Mouse (Mus musculus) hindbrain, embryonic 12.5 days (tissue): ENCODE measurements around the gene Jmy. TPM values are rescaled to one million over a fixed set of nuclear protein-coding genes. Genes with fewer than 3 reads are reported as not detected.
A peak's percentile ranks its signal among the peaks of the same experiment; 100 is the strongest.
"Not testable (repeated sequence)": the region's sequence is repeated elsewhere in the genome, so short reads cannot be mapped to it uniquely, and the experiment has no call there.

Source experiments
- ATAC-seq: fragments of 200-750 bp; cut with Nextera tagmentation; 2 replicates; pipeline ENCODE4 v1.8.0; 2017; ENCODE audit warnings: moderate TSS enrichment; ENCODE audit not compliant: low FRiP score
- H3K27ac ChIP-seq: fragments of 300-500 bp; sonication (generic); 2 replicates; pipeline ENCODE4 v1.5.1; 2016; ENCODE audit warnings: mild to moderate bottlenecking
- H3K27me3 ChIP-seq: fragments of 300-500 bp; sonication (generic); 2 replicates; pipeline ENCODE4 v1.6.1; 2016; ENCODE audit warnings: mild to moderate bottlenecking
- H3K36me3 ChIP-seq: fragments of 300-500 bp; sonication (generic); 2 replicates; pipeline ENCODE4 v1.6.1; 2016; ENCODE audit warnings: mild to moderate bottlenecking
- H3K4me1 ChIP-seq: fragments of 300-500 bp; sonication (generic); 2 replicates; pipeline ENCODE4 v1.6.1; 2016
- H3K4me2 ChIP-seq: fragments of 300-500 bp; sonication (generic); replicated peaks from 2 replicates; pipeline ENCODE4 v1.6.1; 2016; ENCODE audit warnings: mild to moderate bottlenecking
- H3K4me3 ChIP-seq: fragments of 300-500 bp; sonication (generic); 2 replicates; pipeline ENCODE4 v1.5.1; 2016; ENCODE audit warnings: mild to moderate bottlenecking
- H3K9ac ChIP-seq: fragments of 300-500 bp; sonication (generic); 2 replicates; pipeline ENCODE4 v1.6.1; 2016; ENCODE audit warnings: mild to moderate bottlenecking, moderate library complexity
- H3K9me3 ChIP-seq: fragments of 300-500 bp; sonication (generic); replicated peaks from 2 replicates; pipeline ENCODE4 v1.6.1; 2016; ENCODE audit warnings: mild to moderate bottlenecking
- WGBS: fragments of 180-500 bp; shearing (Covaris S2); methylation state at CpG from one replicate; pipeline ENCODE4 v1.1.7; 2016; 5-methylcytosine and 5-hydroxymethylcytosine counted together
- polyA plus RNA-seq: library from polyadenylated mRNA; unstranded; fragments of >200 nt; fragmentation: Nextera tagmentation; extraction: Ambion mirVana; gene quantifications from 2 replicates; pipeline ENCODE4 v1.2.1, GENCODE M21; 2016

Gene Jmy
- polyA plus RNA-seq, result 10.6 TPM in 2 replicates

DNA sequence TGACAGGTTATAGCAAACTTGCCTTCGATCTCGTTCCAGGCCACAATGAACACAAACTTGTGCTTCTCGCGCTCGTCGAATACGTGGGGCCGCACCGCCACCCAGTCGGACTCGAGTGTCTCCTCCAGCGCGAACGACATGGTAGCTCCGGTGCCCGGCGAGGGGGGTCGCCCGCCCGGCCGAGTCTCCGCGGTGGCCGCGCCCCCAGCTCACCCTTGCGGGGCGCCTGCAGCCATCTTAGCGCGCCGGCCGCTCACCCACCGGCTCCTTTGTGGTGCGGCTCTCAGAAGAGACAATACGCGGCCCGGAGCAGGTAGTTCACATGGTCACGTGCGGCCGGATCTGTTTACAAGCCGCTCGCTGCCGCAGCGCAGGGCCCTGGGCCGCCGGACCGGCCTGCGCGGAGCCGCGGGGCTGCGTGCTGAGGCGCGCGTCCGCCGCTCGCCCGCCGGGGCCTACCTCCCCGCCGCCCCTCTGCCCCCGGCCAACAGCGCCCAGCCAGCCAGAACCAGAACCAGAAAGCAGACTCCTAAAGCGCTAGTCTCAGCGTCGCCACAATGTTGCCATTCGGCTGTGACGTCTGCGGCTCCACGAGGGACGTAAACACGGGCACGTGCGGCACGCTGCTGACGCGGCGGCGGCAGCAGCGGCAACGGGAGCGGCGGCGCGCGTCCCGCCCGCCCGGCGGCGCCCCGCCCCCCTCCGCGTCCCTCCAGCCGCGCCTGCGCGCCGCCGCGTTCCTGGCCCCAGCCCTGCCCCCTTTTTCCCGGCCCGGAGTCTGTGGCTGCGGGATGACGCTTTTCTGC is at the start of gene Jmy:
Gene Jmy, minus strand, starts transcription at position 642 of the 806 bp plus-strand sequence.
- Histone ChIP-seq H3K4me3 (peak within 1 kb of the TSS; percentile 97), H3K27ac (peak within 1 kb of the TSS; percentile 93), H3K4me1 (peaks cover 23% of the 10 kb centered on the region), H3K9ac (peak within 1 kb of the TSS; percentile 98), H3K36me3 (no peaks in the 10 kb centered on the region), H3K4me2 (peak within 1 kb of the TSS; percentile 70), H3K27me3 (no peaks in the 10 kb centered on the region), H3K9me3 (no peaks in the 10 kb centered on the region)
- ATAC-seq, result peak; percentile 94
- WGBS, result under 1% methylated on average over 102 of the region's 105 CpGs

GRCm38 (mm10) chr13:93547641-93548040 is 48.0 kb upstream of the Jmy start:
- no peaks in the 10 kb centered on the region for H3K36me3 ChIP-seq
- H3K27me3 ChIP-seq, result no peaks in the 10 kb centered on the region
- no peaks in the 10 kb centered on the region for H3K9me3 ChIP-seq
- no peak for ATAC-seq
- H3K4me3 ChIP-seq, result no peak overlapping the region
- H3K4me2 ChIP-seq, result no peak overlapping the region
- no peak overlapping the region for H3K9ac ChIP-seq
- WGBS, result 91% methylated on average over 5 of the region's 5 CpGs
- H3K4me1 ChIP-seq, result no peaks in the 10 kb centered on the region
- no peak overlapping the region for H3K27ac ChIP-seq

GRCm38 (mm10) chr13:93546011-93546410 is 46.4 kb upstream of the Jmy start:
- H3K4me2 ChIP-seq, result no peak overlapping the region

GRCm38 (mm10) chr13:93544274-93544673 is 44.7 kb upstream of the Jmy start:
- Histone ChIP-seq H3K36me3 (no peaks in the 10 kb centered on the region), H3K4me2 (no peak overlapping the region), H3K9ac (no peak overlapping the region), H3K4me1 (no peaks in the 10 kb centered on the region), H3K4me3 (no peak overlapping the region), H3K27ac (no peak overlapping the region), H3K27me3 (no peaks in the 10 kb centered on the region), H3K9me3 (no peaks in the 10 kb centered on the region)
- no peak for ATAC-seq

More at GRCm38 (mm10) chr13:93546011-93546410, 46.4 kb upstream of the Jmy start:
- 80% methylated on average over 1 of the region's 1 CpGs for WGBS
- ATAC-seq, result no peak
- no peak overlapping the region for H3K27ac ChIP-seq
- H3K4me3 ChIP-seq, result no peak overlapping the region
- H3K36me3 ChIP-seq, result no peaks in the 10 kb centered on the region
- H3K27me3 ChIP-seq, result no peaks in the 10 kb centered on the region
- no peak overlapping the region for H3K9ac ChIP-seq
- no peaks in the 10 kb centered on the region for H3K4me1 ChIP-seq
- no peaks in the 10 kb centered on the region for H3K9me3 ChIP-seq

DNA sequence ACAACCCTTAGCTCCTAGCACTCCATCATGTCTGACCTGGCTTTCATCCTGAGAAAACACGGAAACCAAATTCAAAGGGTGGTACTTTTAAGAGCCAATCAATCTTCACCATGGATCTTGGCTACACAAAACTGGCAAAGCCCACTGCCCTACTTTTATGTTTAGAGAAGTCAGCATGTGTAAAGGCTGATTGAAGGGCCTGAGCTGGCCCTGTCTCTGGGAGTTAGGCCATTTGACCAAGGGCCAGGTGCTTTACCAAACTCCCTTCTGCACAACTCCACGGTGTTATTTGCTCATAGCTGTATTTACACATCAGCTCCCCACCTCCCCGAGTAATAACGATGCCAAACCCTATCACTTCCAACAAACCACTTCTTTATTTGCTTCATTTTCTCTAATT is 39.7 kb upstream of the Jmy start:
- no peak overlapping the region for H3K9ac ChIP-seq
- H3K4me1 ChIP-seq, result no peaks in the 10 kb centered on the region
- H3K4me2 ChIP-seq, result no peak overlapping the region
- H3K27ac ChIP-seq, result no peak overlapping the region
- WGBS, result 94% methylated on average over 4 of the region's 4 CpGs
- ATAC-seq, result no peak
- no peaks in the 10 kb centered on the region for H3K27me3 ChIP-seq
- H3K9me3 ChIP-seq, result no peaks in the 10 kb centered on the region
- no peaks in the 10 kb centered on the region for H3K36me3 ChIP-seq
- no peak overlapping the region for H3K4me3 ChIP-seq

DNA sequence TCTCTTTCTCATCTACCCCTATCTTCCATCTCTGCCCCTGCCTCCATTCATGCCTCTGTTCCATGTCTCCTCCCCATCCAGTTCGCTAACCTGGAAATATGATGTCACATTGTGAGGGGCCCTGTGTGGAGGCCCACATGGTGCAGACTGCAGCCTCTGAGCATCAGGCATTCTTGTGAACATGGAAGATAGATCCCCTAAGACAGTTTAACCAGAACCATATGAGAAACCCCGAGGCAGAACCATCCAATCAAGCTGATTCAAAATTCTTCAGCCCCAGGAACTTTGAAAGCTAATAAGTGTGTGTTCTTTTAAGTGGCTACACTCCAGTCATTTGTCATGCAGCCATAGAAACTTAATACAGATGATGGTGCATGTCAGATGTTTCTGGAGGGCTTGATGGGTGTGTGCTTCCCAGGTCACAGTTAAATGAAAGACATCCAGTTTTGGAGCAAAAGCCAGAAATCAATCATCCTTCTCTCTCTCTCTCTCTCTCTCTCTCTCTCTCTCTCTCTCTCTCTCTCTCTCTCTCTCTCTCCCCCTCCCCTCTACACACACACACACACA is 19.2 kb upstream of the Jmy start:
- Histone ChIP-seq H3K4me3 (no peak overlapping the region), H3K9ac (no peak overlapping the region), H3K36me3 (no peaks in the 10 kb centered on the region), H3K4me2 (no peak overlapping the region), H3K4me1 (no peaks in the 10 kb centered on the region), H3K27ac (no peak overlapping the region), H3K9me3 (no peaks in the 10 kb centered on the region), H3K27me3 (no peaks in the 10 kb centered on the region)
- 72% methylated on average over 2 of the region's 2 CpGs for WGBS
- ATAC-seq, result no peak

- H3K4me3 ChIP-seq, result no peak overlapping the region
- no peaks in the 10 kb centered on the region for H3K4me1 ChIP-seq
- H3K36me3 ChIP-seq, result no peaks in the 10 kb centered on the region
- no peak overlapping the region for H3K27ac ChIP-seq
- H3K27me3 ChIP-seq, result no peaks in the 10 kb centered on the region
- H3K9ac ChIP-seq, result no peak overlapping the region
- ATAC-seq, result no peak
- no peak overlapping the region for H3K4me2 ChIP-seq
- H3K9me3 ChIP-seq, result no peaks in the 10 kb centered on the region
Measured at GRCm38 (mm10) chr13:93517223-93517622, 17.6 kb upstream of the Jmy start.

DNA sequence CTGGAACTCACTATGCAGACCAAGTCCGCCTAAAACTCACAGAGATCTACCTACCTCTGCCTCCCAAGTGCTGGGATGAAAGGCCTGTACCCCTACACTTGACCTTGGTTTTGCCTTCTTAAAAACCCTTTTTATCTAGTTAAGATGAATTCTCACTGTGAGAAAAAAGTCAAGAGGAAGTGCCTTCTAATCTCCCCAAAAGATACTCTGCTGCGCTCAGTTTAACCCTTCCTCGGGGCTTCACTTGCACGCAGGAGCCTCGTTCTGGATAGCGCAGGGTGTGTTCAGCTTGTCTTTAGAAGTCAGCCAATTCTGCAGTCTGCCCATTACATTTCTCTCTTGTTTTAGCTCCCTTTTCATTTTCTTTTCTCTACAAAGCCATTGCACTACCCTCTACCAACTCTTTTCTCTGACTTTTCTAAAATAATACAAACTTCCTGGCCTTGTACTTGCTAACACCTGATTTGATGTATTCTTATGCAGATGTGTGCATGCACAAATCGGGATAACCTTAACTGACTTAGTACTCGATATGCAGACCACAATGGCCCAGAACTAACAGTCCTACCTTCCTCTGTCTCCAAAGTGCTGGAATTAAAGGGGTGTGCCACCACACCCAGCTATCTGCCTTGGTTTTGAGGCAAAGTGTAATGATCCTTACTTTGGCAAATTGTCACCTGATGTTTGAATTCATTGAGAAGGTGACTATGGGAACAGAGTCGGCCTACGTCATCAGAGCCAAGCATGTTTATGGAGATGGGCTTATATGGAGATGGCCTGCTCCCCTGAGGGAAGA is 14.6 kb upstream of the Jmy start:
- Histone ChIP-seq H3K4me1 (no peaks in the 10 kb centered on the region), H3K4me2 (no peak overlapping the region), H3K27ac (no peak overlapping the region), H3K9ac (no peak overlapping the region), H3K36me3 (no peaks in the 10 kb centered on the region), H3K4me3 (no peak overlapping the region), H3K9me3 (no peaks in the 10 kb centered on the region), H3K27me3 (no peaks in the 10 kb centered on the region)
- ATAC-seq, result no peak
- WGBS, result 87% methylated on average over 10 of the region's 10 CpGs

DNA sequence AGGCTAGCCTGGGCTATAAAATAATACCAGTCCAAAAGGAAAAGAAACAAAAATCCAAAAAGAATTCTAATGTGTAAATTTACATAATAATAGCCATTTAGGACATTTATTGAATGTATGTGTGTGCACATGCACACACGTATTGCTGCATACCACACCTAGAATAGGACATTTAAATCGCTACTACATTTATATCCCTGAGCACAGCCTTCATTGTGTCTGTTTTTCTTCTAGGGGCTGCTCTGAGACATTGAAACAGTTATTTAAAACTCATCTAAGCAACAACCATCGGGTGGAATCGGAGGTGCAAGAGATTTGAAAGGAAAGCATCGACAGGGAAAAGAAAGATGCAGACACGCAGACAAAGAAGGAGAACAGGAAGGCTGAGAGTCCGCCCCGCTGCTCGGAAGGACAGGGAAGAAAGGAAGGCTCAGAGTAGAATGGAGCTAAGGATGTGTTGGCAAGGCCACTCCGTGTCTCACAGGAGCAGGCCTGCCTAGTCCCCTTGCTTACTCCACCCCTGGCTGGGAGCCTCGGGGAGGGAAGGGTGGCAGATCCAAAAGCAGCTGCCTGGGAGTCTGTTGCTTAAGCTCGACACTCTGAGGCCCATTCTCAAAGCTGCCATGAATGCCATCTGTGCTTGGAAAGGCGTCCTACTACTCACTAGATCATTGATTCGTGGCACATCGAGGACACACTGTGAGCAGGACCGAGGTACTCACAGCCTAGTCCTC is 11.0 kb upstream of the Jmy start:
- H3K4me2 ChIP-seq, result no peak overlapping the region
- H3K4me3 ChIP-seq, result no peak overlapping the region
- H3K27ac ChIP-seq, result no peak overlapping the region
- H3K27me3 ChIP-seq, result no peaks in the 10 kb centered on the region
- 53% methylated on average over 16 of the region's 16 CpGs for WGBS
- no peaks in the 10 kb centered on the region for H3K9me3 ChIP-seq
- no peaks in the 10 kb centered on the region for H3K4me1 ChIP-seq
- no peak overlapping the region for H3K9ac ChIP-seq
- no peaks in the 10 kb centered on the region for H3K36me3 ChIP-seq
- no peak for ATAC-seq

- H3K36me3 ChIP-seq, H3K4me3 ChIP-seq: not testable (repeated sequence)
- 87% methylated on average over 5 of the region's 5 CpGs for WGBS
Measured at GRCm38 (mm10) chr13:93506920-93507319, 7.3 kb upstream of the Jmy start.

DNA sequence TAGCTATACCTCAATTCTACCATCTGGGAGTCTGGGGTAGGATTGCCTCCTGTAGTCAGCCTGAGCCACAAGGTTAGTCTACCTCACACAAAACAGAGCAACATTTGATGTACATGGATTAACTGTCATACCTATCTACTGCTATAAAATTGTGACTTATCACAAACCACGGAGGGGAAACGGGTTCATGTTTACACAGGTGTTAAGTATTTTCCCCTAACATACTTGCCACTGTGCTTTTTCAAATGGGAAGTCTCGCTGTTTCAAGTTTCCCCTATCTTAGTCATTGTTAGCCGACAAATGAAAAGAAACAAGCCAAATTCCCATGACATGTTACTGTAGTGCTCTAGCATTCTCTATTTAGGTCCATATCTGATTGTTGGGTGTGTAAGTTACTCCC is 2.1 kb upstream of the Jmy start:
- H3K36me3 ChIP-seq, result no peaks in the 10 kb centered on the region
- H3K27me3 ChIP-seq, result no peaks in the 10 kb centered on the region
- no peak overlapping the region for H3K9ac ChIP-seq
- H3K27ac ChIP-seq, result no peak overlapping the region
- H3K4me1 ChIP-seq, result peaks cover 15% of the 10 kb centered on the region
- WGBS, result 67% methylated on average over 4 of the region's 4 CpGs
- H3K4me3 ChIP-seq, result no peak overlapping the region
- ATAC-seq, result no peak
- H3K9me3 ChIP-seq, result no peaks in the 10 kb centered on the region
- no peak overlapping the region for H3K4me2 ChIP-seq

More at GRCm38 (mm10) chr13:93506920-93507319, 7.3 kb upstream of the Jmy start:
- not testable (repeated sequence) for ATAC-seq, H3K27ac ChIP-seq, H3K9me3 ChIP-seq, H3K27me3 ChIP-seq, H3K9ac ChIP-seq, H3K4me2 ChIP-seq, H3K4me1 ChIP-seq
